Mouse (Mus musculus) MEL (cell line): ENCODE measurements around the gene Tmem255b. TPM values are rescaled to one million over a fixed set of nuclear protein-coding genes. Genes with fewer than 3 reads are reported as not detected.

Source experiments
- DNase-seq: peaks from one replicate; pipeline ENCODE4 v3.0.0; 2011; ENCODE audit warnings: low read depth, low spot score
- H3K27ac ChIP-seq: 2 replicates; pipeline ENCODE4 v1.5.1; 2012; ENCODE audit warnings: low read depth, mild to moderate bottlenecking, control low read depth, low read length, moderate library complexity; ENCODE audit not compliant: control insufficient read depth
- H3K27me3 ChIP-seq, 2 experiments: fragments of 150-350 bp in 1 of 2; sonication (generic) in 1 of 2; 2 replicates each; pipeline ENCODE4 v1.6.1; 2012; ENCODE audit warnings: low read length in 2 of 2, mild to moderate bottlenecking in 2 of 2, improper control_type of control experiment in 1 of 2, moderate library complexity in 1 of 2; ENCODE audit not compliant: insufficient read depth in 2 of 2, control insufficient read depth in 1 of 2
- H3K36me3 ChIP-seq, 2 experiments: 2 replicates each; pipeline ENCODE4 v1.6.1; 2012 to 2014; ENCODE audit warnings: low read length in 2 of 2, improper control_type of control experiment in 1 of 2, inconsistent platforms in 1 of 2, mild to moderate bottlenecking in 1 of 2; ENCODE audit not compliant: insufficient read depth in 2 of 2, control insufficient read depth in 1 of 2
- H3K4me1 ChIP-seq, 2 experiments: fragments of 150-350 bp in 1 of 2; sonication (generic) in 1 of 2; 2 replicates each; pipeline ENCODE4 v1.6.1; 2012; ENCODE audit warnings: low read length in 2 of 2, improper control_type of control experiment in 1 of 2, mild to moderate bottlenecking in 1 of 2; ENCODE audit not compliant: insufficient read depth in 2 of 2, control insufficient read depth in 1 of 2
- H3K4me3 ChIP-seq, 2 experiments: fragments of 150-350 bp in 1 of 2; sonication (generic) in 1 of 2; 2 replicates each; pipeline ENCODE4 v1.5.1; 2012; ENCODE audit warnings: low read depth in 2 of 2, low read length in 2 of 2, mild to moderate bottlenecking in 2 of 2, moderate library complexity in 2 of 2, control low read depth in 1 of 2, improper control_type of control experiment in 1 of 2; ENCODE audit not compliant: control insufficient read depth in 1 of 2, insufficient read depth in 1 of 2
- H3K79me2 ChIP-seq: 2 replicates; pipeline ENCODE4 v1.6.1; 2012; ENCODE audit warnings: mild to moderate bottlenecking, low read length, moderate library complexity; ENCODE audit not compliant: control insufficient read depth, poor library complexity, insufficient read depth
- H3K9ac ChIP-seq: 2 replicates; pipeline ENCODE4 v1.6.1; 2012; ENCODE audit warnings: low read depth, mild to moderate bottlenecking, control low read depth, low read length, moderate library complexity; ENCODE audit not compliant: control insufficient read depth, poor library complexity, severe bottlenecking
- H3K9me3 ChIP-seq: fragments of 150-350 bp; sonication (generic); replicated peaks from 2 replicates; pipeline ENCODE4 v1.6.1; 2012; ENCODE audit warnings: mild to moderate bottlenecking, low read length, improper control_type of control experiment, moderate library complexity; ENCODE audit not compliant: insufficient read depth
- BHLHE40 ChIP-seq: IDR thresholded peaks from 2 replicates; pipeline ENCODE4 v1.6.1; 2012; ENCODE audit warnings: low read depth, mild to moderate bottlenecking, inconsistent platforms, low read length, improper control_type of control experiment, borderline replicate concordance
- CHD1 ChIP-seq: IDR thresholded peaks from 2 replicates; pipeline ENCODE4 v1.6.1; 2012; ENCODE audit warnings: low read depth, mild to moderate bottlenecking, inconsistent platforms, low read length, improper control_type of control experiment
- CHD2 ChIP-seq: IDR thresholded peaks from 2 replicates; pipeline ENCODE4 v1.6.1; 2011; ENCODE audit warnings: low read length, improper control_type of control experiment
- CTCF ChIP-seq, 3 experiments: IDR thresholded peaks in 2 of 3; conservative IDR thresholded peaks in 1 of 3; 2 replicates each; pipeline ENCODE4 v1.5.1; 2011 to 2012; ENCODE audit warnings: low read length in 3 of 3, low read depth in 2 of 3, mild to moderate bottlenecking in 2 of 3, improper control_type of control experiment in 1 of 3, inconsistent platforms in 1 of 3, mixed read lengths in 1 of 3, moderate library complexity in 1 of 3; ENCODE audit not compliant: control insufficient read depth in 1 of 3, insufficient read depth in 1 of 3, poor library complexity in 1 of 3, severe bottlenecking in 1 of 3
- E2F4 ChIP-seq: IDR thresholded peaks from 2 replicates; pipeline ENCODE4 v1.6.1; 2011; ENCODE audit warnings: low read depth, low read length, improper control_type of control experiment, borderline replicate concordance
- EP300 ChIP-seq, 2 experiments: IDR thresholded peaks; 2 replicates each; pipeline ENCODE4 v1.6.1; 2011; ENCODE audit warnings: improper control_type of control experiment in 2 of 2, low read length in 2 of 2, low read depth in 1 of 2, mild to moderate bottlenecking in 1 of 2
- ETS1 ChIP-seq: IDR thresholded peaks from 2 replicates; pipeline ENCODE4 v1.6.1; 2012; ENCODE audit warnings: low read depth, mild to moderate bottlenecking, inconsistent platforms, low read length, improper control_type of control experiment, moderate library complexity
- GABPA ChIP-seq: IDR thresholded peaks from 2 replicates; pipeline ENCODE4 v1.6.1; 2012; ENCODE audit warnings: low read depth, mild to moderate bottlenecking, inconsistent platforms, low read length, improper control_type of control experiment, moderate library complexity
- GATA1 ChIP-seq: IDR thresholded peaks from 2 replicates; pipeline ENCODE4 v1.6.1; 2011; ENCODE audit warnings: low read depth, low read length, improper control_type of control experiment
- HCFC1 ChIP-seq: IDR thresholded peaks from 2 replicates; pipeline ENCODE4 v1.6.1; 2012; ENCODE audit warnings: low read depth, mild to moderate bottlenecking, inconsistent platforms, low read length, improper control_type of control experiment, moderate library complexity
- KAT2A ChIP-seq: conservative IDR thresholded peaks from 2 replicates; pipeline ENCODE4 v1.6.1; 2012; ENCODE audit warnings: low read depth, low read length, improper control_type of control experiment, inconsistent platforms
- MAX ChIP-seq: IDR thresholded peaks from 2 replicates; pipeline ENCODE4 v1.6.1; 2011; ENCODE audit warnings: low read length, improper control_type of control experiment
- MAZ ChIP-seq: IDR thresholded peaks from 2 replicates; pipeline ENCODE4 v1.6.1; 2012; ENCODE audit warnings: low read depth, mild to moderate bottlenecking, inconsistent platforms, low read length, improper control_type of control experiment
- MEF2A ChIP-seq: IDR thresholded peaks from 2 replicates; pipeline ENCODE4 v1.6.1; 2014; ENCODE audit warnings: low read depth, mild to moderate bottlenecking, inconsistent platforms, low read length, improper control_type of control experiment; ENCODE audit not compliant: poor library complexity, insufficient replicate concordance, severe bottlenecking; ENCODE audit errors: extremely low read depth
- MXI1 ChIP-seq: IDR thresholded peaks from 2 replicates; pipeline ENCODE4 v1.6.1; 2011; ENCODE audit warnings: mild to moderate bottlenecking, low read depth, low read length, improper control_type of control experiment
- MYB ChIP-seq: IDR thresholded peaks from 2 replicates; pipeline ENCODE4 v1.6.1; 2011; ENCODE audit warnings: mild to moderate bottlenecking, low read depth, low read length, improper control_type of control experiment
- NELFE ChIP-seq: IDR thresholded peaks from 2 replicates; pipeline ENCODE4 v1.6.1; 2011; ENCODE audit warnings: low read depth, low read length, improper control_type of control experiment
- RAD21 ChIP-seq: IDR thresholded peaks from 2 replicates; pipeline ENCODE4 v1.6.1; 2011; ENCODE audit warnings: mild to moderate bottlenecking, low read depth, low read length, improper control_type of control experiment
- RCOR1 ChIP-seq: IDR thresholded peaks from 2 replicates; pipeline ENCODE4 v1.6.1; 2012; ENCODE audit warnings: low read depth, mild to moderate bottlenecking, inconsistent platforms, low read length, improper control_type of control experiment
- SIN3A ChIP-seq: IDR thresholded peaks from 2 replicates; pipeline ENCODE4 v1.6.1; 2012; ENCODE audit warnings: low read length, improper control_type of control experiment, inconsistent platforms
- SMC3 ChIP-seq: IDR thresholded peaks from 2 replicates; pipeline ENCODE4 v1.6.1; 2011; ENCODE audit warnings: low read depth, low read length, improper control_type of control experiment
- TAL1 ChIP-seq: IDR thresholded peaks from 2 replicates; pipeline ENCODE4 v1.6.1; 2012; ENCODE audit warnings: mild to moderate bottlenecking, inconsistent platforms, low read length, moderate library complexity, mixed read lengths
- TCF12 ChIP-seq: IDR thresholded peaks from 2 replicates; pipeline ENCODE4 v1.6.1; 2014; ENCODE audit warnings: low read depth, mild to moderate bottlenecking, inconsistent platforms, low read length, improper control_type of control experiment, moderate library complexity
- UBTF ChIP-seq: IDR thresholded peaks from 2 replicates; pipeline ENCODE4 v1.6.1; 2012; ENCODE audit warnings: low read depth, mild to moderate bottlenecking, inconsistent platforms, low read length, improper control_type of control experiment, moderate library complexity, borderline replicate concordance; ENCODE audit not compliant: insufficient read depth
- USF2 ChIP-seq, 2 experiments: IDR thresholded peaks; 2 replicates each; pipeline ENCODE4 v1.6.1; 2011 to 2012; ENCODE audit warnings: improper control_type of control experiment in 2 of 2, low read length in 2 of 2, borderline replicate concordance in 1 of 2, inconsistent platforms in 1 of 2, low read depth in 1 of 2, mild to moderate bottlenecking in 1 of 2; ENCODE audit not compliant: insufficient read depth in 1 of 2
- ZC3H11A ChIP-seq: IDR thresholded peaks from 2 replicates; pipeline ENCODE4 v1.6.1; 2012; ENCODE audit warnings: low read depth, mild to moderate bottlenecking, inconsistent platforms, low read length, improper control_type of control experiment
- ZKSCAN1 ChIP-seq: IDR thresholded peaks from 2 replicates; pipeline ENCODE4 v1.6.1; 2012; ENCODE audit warnings: low read depth, mild to moderate bottlenecking, inconsistent platforms, low read length, improper control_type of control experiment, moderate library complexity
- ZMIZ1 ChIP-seq: IDR thresholded peaks from 2 replicates; pipeline ENCODE4 v1.6.1; 2012; ENCODE audit warnings: low read depth, mild to moderate bottlenecking, inconsistent platforms, low read length, improper control_type of control experiment, moderate library complexity
- polyA plus RNA-seq, 2 experiments: library from polyadenylated mRNA; stranded (reverse) in 1 of 2; unstranded in 1 of 2; fragments of >175 nt in 1 of 2; fragments of >200 nt in 1 of 2; gene quantifications; 2 replicates each; pipeline versions ENCODE4 v1.2.1 to v1.2.4; 2012; ENCODE audit warnings: low replicate concordance in 2 of 2, low read depth in 1 of 2; ENCODE audit not compliant: insufficient read length in 2 of 2, insufficient read depth in 1 of 2, missing spikeins in 1 of 2
- total RNA-seq: library from RNA; depleted of rRNA; stranded (reverse); fragments of 300-350 nt; gene quantifications from 2 replicates; pipeline ENCODE4 v1.2.3, GENCODE M21; 2012; rRNA removed

Gene Tmem255b
- total RNA-seq, result not detected in 2 replicates
- polyA plus RNA-seq, result not detected

DNA sequence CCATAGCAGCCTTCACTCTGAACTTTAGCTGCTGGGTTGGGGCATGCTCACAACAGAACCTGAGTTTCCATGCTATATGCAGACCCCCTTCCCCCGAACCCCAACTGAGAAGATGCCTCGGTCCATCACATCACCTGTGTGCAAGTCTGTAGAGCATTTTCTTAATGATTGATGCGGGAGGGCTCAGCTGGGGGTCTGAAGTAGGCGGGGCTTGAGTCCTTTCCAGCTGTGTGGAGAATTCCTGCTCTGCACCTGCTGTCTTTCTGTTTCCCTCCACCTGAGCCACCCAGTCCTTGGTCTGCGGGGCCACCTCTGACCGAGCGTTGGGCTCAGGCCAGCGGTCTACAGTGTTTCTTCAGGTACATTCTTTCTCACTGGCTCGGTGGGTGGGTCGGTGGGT, at the start of gene Tmem255b:
Tmem255b (plus strand) TSS at position 301 of the 400 bp plus-strand sequence.
- H3K9me3 ChIP-seq, result no peaks in the 10 kb centered on the region
- H3K79me2 ChIP-seq, result no peaks in the 10 kb centered on the region
- no peak for DNase-seq
- H3K9ac ChIP-seq, result no peak within 1 kb of the TSS
- H3K4me1 ChIP-seq, result no peaks in the 10 kb centered on the region
- no peaks in the 10 kb centered on the region for H3K36me3 ChIP-seq
- TF ChIP-seq GATA1 (no peak), MEF2A (no peak), BHLHE40 (no peak), RAD21 (no peak), USF2 (IDR thresholded peaks at IDR 0.05; ENCODE audit: borderline replicate concordance in 1 of 2, insufficient read depth in 1 of 2, low read depth in 1 of 2, low read length in 2 of 2) (no peak), NELFE (no peak), MAZ (no peak), KAT2A (no peak), GABPA (no peak), TCF12 (no peak), CHD1 (no peak), MXI1 (no peak), CTCF (IDR thresholded peaks at IDR 0.05 in 2 of 3, conservative IDR thresholded peaks at IDR 0.05 in 1 of 3; ENCODE audit: control insufficient read depth in 1 of 3, insufficient read depth in 1 of 3, low read depth in 2 of 3, low read length in 3 of 3, poor library complexity in 1 of 3, severe bottlenecking in 1 of 3) (no peak), ZC3H11A (no peak), TAL1 (no peak), SMC3 (no peak), SIN3A (no peak), MYB (no peak)
- peaks cover 0 to 5% of the 10 kb centered on the region in 2 experiments; a peak in 2 of 4 replicates for H3K27me3 ChIP-seq
- no peak within 1 kb of the TSS for H3K27ac ChIP-seq
- no peak within 1 kb of the TSS for H3K4me3 ChIP-seq

DNA sequence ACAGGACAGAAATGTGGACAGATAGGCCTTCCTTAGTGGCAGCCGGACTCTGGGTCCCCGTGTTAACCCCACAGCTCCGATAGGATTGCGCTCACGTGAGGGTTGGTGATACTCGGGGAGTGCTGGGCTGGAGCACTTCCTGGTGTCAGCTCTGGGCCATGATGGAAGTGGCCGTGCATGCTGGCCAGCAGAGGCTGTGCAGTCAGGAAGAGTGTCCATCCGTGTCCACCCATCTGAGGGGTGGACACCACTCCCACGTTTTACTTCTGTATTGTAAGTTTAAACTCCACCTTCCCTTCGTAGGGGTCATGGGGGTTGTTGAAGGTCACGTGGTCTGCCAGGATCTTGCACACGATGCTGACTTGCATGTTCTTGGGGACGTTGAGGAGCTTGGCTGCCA, 48.6 kb upstream of the Tmem255b start:
- Histone ChIP-seq H3K4me3 (no peak overlapping the region), H3K9me3 (no peaks in the 10 kb centered on the region), H3K27me3 (no peaks in the 10 kb centered on the region), H3K4me1 (peaks cover 0 to 6% of the 10 kb centered on the region in 2 experiments; a peak in 2 of 4 replicates), H3K36me3 (peaks cover 0 to 2% of the 10 kb centered on the region in 2 experiments; a peak in 1 of 4 replicates), H3K9ac (no peak overlapping the region), H3K27ac (no peak overlapping the region), H3K79me2 (no peaks in the 10 kb centered on the region)
- no peak for DNase-seq
- TF ChIP-seq E2F4 (no peak), MAX (no peak), RAD21 (no peak), SIN3A (no peak), RCOR1 (no peak), UBTF (no peak), HCFC1 (no peak), GATA1 (no peak), CTCF (IDR thresholded peaks at IDR 0.05 in 2 of 3, conservative IDR thresholded peaks at IDR 0.05 in 1 of 3; ENCODE audit: control insufficient read depth in 1 of 3, insufficient read depth in 1 of 3, low read depth in 2 of 3, low read length in 3 of 3, poor library complexity in 1 of 3, severe bottlenecking in 1 of 3) (no peak), ZMIZ1 (no peak), EP300 (IDR thresholded peaks at IDR 0.05; ENCODE audit: low read depth in 1 of 2, low read length in 2 of 2) (no peak), CHD2 (no peak), USF2 (IDR thresholded peaks at IDR 0.05; ENCODE audit: borderline replicate concordance in 1 of 2, insufficient read depth in 1 of 2, low read depth in 1 of 2, low read length in 2 of 2) (no peak), ETS1 (no peak), MYB (no peak), ZKSCAN1 (no peak)
